Mouse (Mus musculus): ENCODE data around the gene Gm13288.

DNA sequence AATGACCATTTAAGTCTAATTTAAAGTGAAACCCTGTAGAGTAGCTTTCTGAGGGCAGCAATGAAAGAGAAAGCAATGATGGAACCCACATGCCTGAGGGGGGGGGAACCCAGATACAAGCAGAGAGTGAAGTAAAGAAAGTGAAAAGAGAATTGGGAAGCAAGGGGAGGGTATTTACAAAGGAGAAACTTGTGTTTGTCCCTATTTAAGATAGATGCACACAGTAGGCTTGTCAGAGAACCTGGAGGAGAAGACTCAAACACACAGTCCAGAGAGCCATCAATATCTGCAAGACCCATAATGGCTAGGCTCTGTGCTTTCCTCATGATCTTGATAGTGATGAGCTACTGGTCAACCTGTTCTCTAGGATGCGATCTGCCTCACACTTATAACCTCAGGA lies 14.3 kb downstream of the Gm13288 start, which contains the start of gene Ifna11:
- TF ChIP-seq POLR2A (IDR thresholded peaks at IDR 0.05; ENCODE audit: low read depth, low read length): no peak
- TF ChIP-seq CTCF (IDR thresholded peaks at IDR 0.05; ENCODE audit: extremely low read depth, insufficient read depth, insufficient read length, insufficient replicate concordance): no peak
